Mouse (Mus musculus) adrenal gland, postnatal 14 days (tissue): ENCODE data around the gene Pdcd7. TPM values are rescaled to one million over a fixed set of nuclear protein-coding genes. Genes with fewer than 3 reads are reported as not detected.

ENCODE experiments used
- DNase-seq: peaks from one replicate; pipeline ENCODE4 v3.0.0; 2021; ENCODE audit warnings: mixed read lengths
- total RNA-seq: library from RNA; stranded (reverse); gene quantifications from 2 replicates; pipeline ENCODE4 v1.2.3, GENCODE M21; 2021

Gene Pdcd7
- total RNA-seq, 1 experiment from 2014 or later = 15.0 TPM

DNA sequence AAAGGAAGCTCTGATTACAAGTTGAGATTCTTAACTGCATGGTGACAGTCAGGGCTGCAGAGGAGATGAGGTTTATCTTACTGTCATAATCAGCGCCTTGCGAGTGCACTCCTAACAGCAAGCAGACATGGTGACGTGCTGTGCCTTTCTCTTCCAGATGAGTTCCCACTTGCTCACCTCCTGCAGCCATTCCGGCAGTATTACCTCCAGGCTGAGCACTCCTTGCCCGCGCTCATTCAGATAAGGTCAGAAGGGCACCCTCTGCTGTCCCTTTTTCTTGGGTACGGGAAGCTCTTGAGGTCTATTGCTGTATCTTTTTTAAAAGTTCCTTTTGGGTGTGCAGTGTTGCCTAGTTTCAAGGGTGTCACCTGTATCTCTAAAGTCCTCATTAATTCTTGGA lies 10.7 kb downstream of the Pdcd7 start:
- no peak for DNase-seq

GRCm38 (mm10) chr9:65356971-65357370 lies 11.1 kb downstream of the Pdcd7 start:
- peak; percentile 74 for DNase-seq

DNA sequence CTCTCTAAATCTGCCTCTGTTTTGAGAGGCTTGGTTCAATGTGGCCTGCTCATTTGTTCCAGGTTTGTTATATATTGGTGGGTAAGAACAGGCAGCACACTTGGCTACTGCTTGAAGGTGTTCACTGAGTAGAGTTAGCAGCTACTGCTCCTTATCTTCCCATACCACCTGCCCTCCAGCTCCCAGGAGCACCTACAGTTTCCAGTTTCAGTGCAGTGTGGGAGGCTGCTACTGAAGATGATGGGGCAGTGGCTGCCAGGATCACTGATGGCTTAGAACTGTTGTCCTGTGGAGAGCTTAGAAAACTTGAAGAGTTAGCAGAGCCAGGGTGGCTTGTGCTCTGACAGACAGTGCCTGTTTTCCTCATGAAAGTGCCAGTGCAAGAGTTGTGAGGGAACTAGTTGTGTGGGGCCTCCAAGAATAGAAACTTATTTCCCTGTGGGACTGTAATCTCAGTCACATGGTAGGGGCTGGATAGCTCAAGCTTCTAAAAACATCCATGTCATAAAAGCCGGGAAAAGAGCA lies 13.1 kb downstream of the Pdcd7 start:
- no peak for DNase-seq

- no peak for DNase-seq
These were observed 14.9 kb downstream of the Pdcd7 start, which contains the start of gene Ubap1l for GRCm38 (mm10) chr9:65360641-65361448. Gene Ubap1l (plus strand): TSS chr9:65361041.

DNA sequence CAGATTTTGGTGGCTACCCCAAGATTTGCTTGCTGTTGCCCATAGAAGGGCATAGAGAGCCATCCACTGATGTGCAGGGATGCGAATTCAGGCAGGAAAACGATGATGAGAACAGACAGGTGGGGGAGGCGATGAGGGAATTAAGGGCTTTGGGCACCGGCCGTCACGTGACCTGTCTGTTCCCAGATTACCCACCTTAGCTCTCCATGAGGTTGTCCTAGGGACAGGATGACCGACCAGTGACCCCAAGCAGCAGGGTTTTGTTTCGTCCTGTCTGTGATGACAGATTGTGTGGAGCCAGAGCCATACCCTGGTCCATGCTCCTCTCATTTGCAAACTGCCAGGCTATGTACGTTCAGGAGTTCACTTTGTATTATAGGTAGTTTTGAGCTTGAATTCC lies 17.8 kb downstream of the Pdcd7 start:
- no peak for DNase-seq

GRCm38 (mm10) chr9:65365721-65366120 lies 19.8 kb downstream of the Pdcd7 start:
- DNase-seq = no peak

GRCm38 (mm10) chr9:65371756-65372155 lies 25.9 kb downstream of the Pdcd7 start:
- DNase-seq = no peak

DNA sequence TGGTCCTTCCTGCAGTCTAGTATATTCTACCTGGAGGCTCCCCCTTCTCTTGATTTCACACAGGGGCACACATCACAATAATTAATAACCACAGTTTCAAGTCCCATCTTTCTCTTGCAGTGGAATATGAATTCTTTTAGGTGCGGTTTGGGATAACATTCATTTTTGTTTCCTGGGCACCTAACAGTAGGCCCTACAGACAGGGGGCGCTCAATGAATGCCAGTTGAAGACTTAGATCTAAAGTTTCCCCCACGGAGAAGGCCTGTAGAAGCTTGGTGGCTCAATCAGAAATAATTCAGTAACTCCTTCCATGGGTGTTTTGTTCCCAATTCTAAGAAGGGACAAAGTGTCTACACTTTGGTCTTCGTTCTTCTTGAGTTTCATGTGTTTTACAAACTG lies 26.5 kb downstream of the Pdcd7 start:
- peak; percentile 73 for DNase-seq

- DNase-seq = peak; percentile 57
These were observed 28.7 kb downstream of the Pdcd7 start for GRCm38 (mm10) chr9:65374468-65375162.

DNA sequence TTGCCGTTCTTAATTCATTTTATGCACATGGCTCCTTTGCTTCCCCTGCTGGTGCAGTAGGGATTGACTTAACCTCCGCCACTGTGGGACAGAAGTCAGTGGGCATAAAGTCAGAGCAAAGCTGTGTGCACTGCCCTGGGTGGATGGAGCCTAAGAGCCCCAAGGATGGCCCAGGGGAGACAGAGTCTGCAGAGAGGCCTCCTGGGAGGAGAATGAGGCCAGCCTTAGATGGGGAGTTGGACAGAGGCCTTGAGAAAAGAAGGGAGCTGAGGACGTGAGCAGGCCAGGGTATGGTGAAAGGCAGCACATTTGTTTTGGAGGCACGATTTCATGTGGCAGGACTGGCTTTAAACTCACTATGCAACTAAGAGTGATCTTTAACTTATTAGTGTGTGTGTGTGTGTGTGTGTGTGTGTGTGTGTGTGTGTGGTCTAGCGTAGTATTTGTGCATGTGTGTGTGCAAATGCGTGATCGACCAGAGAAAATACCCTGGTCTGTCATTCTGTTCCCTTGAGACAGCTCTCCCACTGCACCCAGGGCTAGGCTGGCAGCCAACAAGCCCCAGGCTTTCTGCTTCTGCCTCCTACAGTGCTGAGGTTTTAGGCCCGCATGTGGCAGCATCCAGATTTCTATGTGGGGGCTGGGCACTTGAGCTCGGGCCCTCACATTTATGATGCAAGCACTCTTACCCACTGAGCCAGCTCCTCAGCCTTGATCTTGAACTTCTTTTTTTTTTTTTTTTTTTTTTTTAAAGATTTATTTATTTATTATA lies 29.4 kb downstream of the Pdcd7 start:
- DNase-seq = peak; percentile 67

DNA sequence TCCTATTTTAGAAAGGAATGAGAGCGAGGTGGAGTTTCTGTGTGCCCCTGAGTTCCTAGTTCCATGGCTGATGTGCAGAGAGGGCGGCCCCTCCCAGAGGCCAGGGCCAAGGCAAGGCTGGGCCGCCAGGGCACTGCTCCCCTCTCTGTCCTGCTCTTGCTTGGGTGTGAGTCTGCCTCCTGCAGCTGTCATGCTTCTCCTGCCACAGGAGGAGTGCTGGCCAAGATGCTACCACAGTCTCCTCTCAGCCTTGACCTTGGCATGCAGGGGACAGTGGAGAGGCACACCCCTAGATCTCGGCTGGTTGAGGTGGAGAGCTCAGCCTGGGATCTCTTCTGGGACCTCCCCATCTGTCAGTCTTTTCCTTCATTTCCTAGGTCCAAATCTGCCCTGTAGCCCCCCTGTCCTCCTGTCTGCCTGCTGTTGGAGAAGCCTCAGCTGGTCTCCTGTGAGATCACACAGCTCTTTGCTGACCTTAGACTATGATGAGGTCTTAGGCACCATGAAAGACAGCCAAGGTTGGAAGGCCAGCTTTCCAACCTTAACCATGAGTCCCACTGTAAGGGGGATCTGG lies 35.2 kb downstream of the Pdcd7 start:
- no peak for DNase-seq

DNA sequence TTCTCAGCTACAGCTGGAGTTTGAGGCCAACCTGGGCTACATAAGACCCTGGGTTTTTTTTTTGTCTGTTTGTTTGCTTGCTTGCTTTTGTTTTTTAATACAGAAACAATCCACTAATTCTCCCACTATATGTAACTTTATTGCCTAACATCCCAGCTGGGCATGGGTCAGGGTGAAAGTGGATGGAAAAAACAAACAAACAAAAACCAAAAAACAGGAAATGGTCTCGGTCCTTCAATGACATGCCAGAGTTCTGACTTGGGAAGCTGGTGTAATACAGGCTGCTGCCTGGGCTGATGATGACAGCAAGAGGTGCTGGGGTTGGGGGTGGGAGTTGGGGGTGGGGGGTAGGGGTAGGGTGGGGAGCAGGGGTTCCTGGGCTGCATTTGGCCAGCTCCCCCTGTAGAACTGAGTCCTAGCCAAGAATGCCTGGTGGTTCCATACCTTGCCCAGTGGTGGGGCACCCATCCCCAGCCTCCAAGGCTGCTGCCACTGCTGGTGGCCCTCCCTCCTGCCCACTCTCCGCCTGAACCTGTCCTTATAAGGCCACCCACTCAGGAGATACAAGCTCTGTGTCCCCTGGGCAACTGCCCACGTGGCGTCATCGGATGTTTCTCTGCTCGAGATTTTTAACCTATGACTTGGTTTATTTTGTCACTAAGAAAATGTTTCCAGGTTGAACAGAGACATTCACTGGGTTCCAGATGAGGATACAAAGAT lies 36.3 kb downstream of the Pdcd7 start:
- no peak for DNase-seq

DNA sequence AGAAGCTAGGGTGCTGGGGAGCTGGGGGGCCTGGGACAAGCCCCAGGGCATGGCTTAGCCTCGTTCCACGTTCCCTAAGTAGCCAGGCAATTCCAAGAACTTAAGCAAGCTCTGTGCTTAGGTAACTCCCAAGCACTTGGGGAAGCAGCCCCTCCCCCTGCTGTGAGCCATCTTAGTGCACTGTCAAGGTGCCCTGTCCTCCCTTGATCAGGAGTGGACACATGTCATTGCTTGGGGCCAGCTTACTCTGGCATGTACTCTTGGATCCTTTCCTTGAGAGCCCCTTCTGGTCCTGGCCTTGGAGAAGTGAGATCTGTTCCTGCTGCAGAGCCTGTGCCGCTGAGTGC lies 36.8 kb downstream of the Pdcd7 start:
- peak; percentile 42 for DNase-seq

- DNase-seq = peak; percentile 62
These were observed 38.4 kb downstream of the Pdcd7 start for GRCm38 (mm10) chr9:65384276-65384675.

DNA sequence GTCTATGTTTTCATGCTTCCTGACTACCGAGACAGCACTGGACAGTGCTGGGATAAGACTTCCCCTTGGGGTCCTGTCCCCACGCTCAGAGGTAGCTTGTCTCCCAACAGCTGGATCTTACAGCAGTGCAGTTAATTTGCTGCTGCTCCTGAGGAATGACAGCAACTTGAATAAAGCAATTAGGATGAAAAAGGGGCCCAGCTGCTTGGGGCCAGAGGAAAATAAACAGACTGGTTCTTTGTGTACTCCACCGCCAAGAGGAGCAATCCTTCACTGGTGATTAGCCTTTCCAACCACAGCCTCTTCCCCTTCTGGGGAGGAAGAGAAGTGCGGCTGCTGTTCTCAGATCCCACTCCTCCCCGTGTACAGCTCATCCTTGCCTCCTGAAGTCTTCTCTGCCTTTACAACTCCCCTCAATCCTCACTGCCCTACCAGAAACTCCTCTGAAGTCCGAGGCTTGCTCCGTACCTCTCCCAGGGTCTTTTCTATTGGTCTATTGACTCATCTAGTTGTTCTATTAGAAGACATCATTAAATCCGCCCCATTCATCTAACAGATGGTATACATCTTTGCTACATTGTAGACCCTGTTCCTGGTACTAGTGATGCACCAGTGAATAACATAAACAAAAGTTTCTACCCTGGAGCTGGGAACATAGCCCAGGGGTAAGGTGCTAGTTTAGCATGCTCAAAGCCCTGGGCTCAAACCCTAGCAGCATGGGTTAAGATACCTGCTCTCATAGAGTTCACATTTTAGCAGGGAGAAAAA lies 40.7 kb downstream of the Pdcd7 start:
- DNase-seq = no peak

- DNase-seq = peak; percentile 42
These were observed 45.1 kb downstream of the Pdcd7 start for GRCm38 (mm10) chr9:65390752-65391612.

DNA sequence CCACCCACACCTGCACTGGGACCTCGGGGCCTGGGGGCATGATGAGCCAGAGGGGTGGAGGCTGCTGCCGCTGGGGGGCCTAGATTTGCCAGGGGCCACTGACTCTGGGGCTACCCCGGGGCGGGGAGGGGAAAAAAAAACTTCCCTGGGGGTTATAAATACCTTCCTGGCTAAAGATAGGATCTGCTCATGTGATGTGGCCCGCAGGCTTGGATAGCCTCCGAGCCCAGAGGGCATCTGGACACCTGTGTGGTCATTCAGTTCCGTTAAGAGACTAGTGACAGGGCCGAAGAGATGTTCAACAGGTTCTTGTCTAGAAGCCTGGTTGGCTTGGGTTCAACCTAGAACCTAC lies 45.7 kb downstream of the Pdcd7 start, which contains the start of gene Kbtbd13:
TSS of gene Kbtbd13 (minus strand) at position 40 of the 352 bp plus-strand sequence.
- DNase-seq = no peak

- peak; percentile 85 for DNase-seq
These were observed 46.9 kb downstream of the Pdcd7 start for GRCm38 (mm10) chr9:65392638-65393364.

GRCm38 (mm10) chr9:65393606-65394005 lies 47.7 kb downstream of the Pdcd7 start:
- DNase-seq = no peak
